Mouse (Mus musculus) limb, embryonic 15.5 days (tissue): ENCODE results near the gene Bag3. TPM values are rescaled to one million over a fixed set of nuclear protein-coding genes. Genes with fewer than 3 reads are reported as not detected.

Experiments used
- ATAC-seq: fragments of 200-750 bp; cut with Nextera tagmentation; 2 replicates; pipeline ENCODE4 v1.8.0; 2017; ENCODE audit warnings: low read depth, moderate TSS enrichment; ENCODE audit not compliant: insufficient number of reproducible peaks, low FRiP score, low TSS enrichment
- H3K27ac ChIP-seq: fragments of 300-500 bp; sonication (generic); 2 replicates; pipeline ENCODE4 v1.5.1; 2015; ENCODE audit warnings: moderate library complexity, mild to moderate bottlenecking, inconsistent platforms
- H3K27me3 ChIP-seq: fragments of 300-500 bp; sonication (generic); 2 replicates; pipeline ENCODE4 v1.6.1; 2015; ENCODE audit warnings: inconsistent platforms
- H3K36me3 ChIP-seq: fragments of 300-500 bp; sonication (generic); 2 replicates; pipeline ENCODE4 v1.6.1; 2015; ENCODE audit warnings: inconsistent platforms
- H3K4me1 ChIP-seq: fragments of 300-500 bp; sonication (generic); 2 replicates; pipeline ENCODE4 v1.6.1; 2015; ENCODE audit warnings: inconsistent platforms
- H3K4me2 ChIP-seq: fragments of 300-500 bp; sonication (generic); 2 replicates; pipeline ENCODE4 v1.6.1; 2015; ENCODE audit warnings: mild to moderate bottlenecking, inconsistent platforms
- H3K4me3 ChIP-seq: fragments of 300-500 bp; sonication (generic); 2 replicates; pipeline ENCODE4 v1.5.1; 2015; ENCODE audit warnings: mild to moderate bottlenecking, inconsistent platforms
- H3K9ac ChIP-seq: fragments of 300-500 bp; sonication (generic); 2 replicates; pipeline ENCODE4 v1.6.1; 2015; ENCODE audit warnings: inconsistent platforms
- H3K9me3 ChIP-seq: fragments of 300-500 bp; sonication (generic); 2 replicates; pipeline ENCODE4 v1.6.1; 2016; ENCODE audit warnings: inconsistent platforms
- WGBS: fragments of 180-500 bp; shearing (Covaris S2); methylation state at CpG from one replicate; pipeline ENCODE4 v1.1.7; 2015; 5-methylcytosine and 5-hydroxymethylcytosine counted together
- polyA plus RNA-seq: library from polyadenylated mRNA; unstranded; fragments of >200 nt; fragmentation: Nextera tagmentation; extraction: Ambion mirVana; gene quantifications from 2 replicates; pipeline ENCODE4 v1.2.1, GENCODE M21; 2015

Gene Bag3
- polyA plus RNA-seq, 1 experiment from 2014 or later: 21.8 TPM

DNA sequence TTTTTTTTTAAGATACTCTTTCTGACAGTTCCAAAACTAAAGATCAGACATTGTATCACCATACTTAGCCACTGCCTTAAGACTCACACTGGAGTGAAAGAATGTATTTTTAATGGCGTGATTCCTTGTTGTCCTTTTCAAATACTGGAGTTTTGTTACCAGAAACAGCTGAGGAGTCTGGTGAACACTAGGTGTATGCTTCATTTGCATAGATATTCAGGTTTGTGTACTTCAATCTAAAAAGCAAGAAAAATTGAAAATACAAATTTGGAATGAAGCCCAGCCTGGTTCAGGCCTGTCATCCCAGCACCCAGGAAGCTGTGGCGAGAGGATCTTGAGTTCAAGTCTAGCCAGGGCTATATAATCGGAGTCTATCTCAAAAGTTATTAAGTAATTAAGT lies 1.2 kb downstream of the Bag3 start:
- no peak overlapping the region for H3K27ac ChIP-seq
- WGBS: 78% methylated on average over 3 of the region's 3 CpGs
- H3K36me3 ChIP-seq: no peaks in the 10 kb centered on the region
- H3K4me1 ChIP-seq: peaks cover 29% of the 10 kb centered on the region
- H3K4me3 ChIP-seq: peak overlapping the region; percentile 69
- peak overlapping the region; percentile 57 for H3K4me2 ChIP-seq
- no peak for ATAC-seq
- no peaks in the 10 kb centered on the region for H3K27me3 ChIP-seq
- H3K9me3 ChIP-seq: no peaks in the 10 kb centered on the region
- H3K9ac ChIP-seq: no peak overlapping the region; the same call in 1 of the 2 replicates

GRCm38 (mm10) chr7:128526611-128527010 lies 3.2 kb downstream of the Bag3 start:
- no peaks in the 10 kb centered on the region for H3K36me3 ChIP-seq
- H3K27ac ChIP-seq: no peak overlapping the region
- no peak overlapping the region for H3K9ac ChIP-seq
- no peak overlapping the region for H3K4me3 ChIP-seq
- 45% methylated on average over 6 of the region's 6 CpGs for WGBS
- no peaks in the 10 kb centered on the region for H3K9me3 ChIP-seq
- peaks cover 44% of the 10 kb centered on the region for H3K4me1 ChIP-seq
- no peak for ATAC-seq
- no peaks in the 10 kb centered on the region for H3K27me3 ChIP-seq
- H3K4me2 ChIP-seq: no peak overlapping the region

GRCm38 (mm10) chr7:128528596-128528995 lies 5.2 kb downstream of the Bag3 start:
- Histone ChIP-seq H3K27ac (no peak overlapping the region), H3K9me3 (no peaks in the 10 kb centered on the region), H3K9ac (0 out of 2 replicates have a peak overlapping the region, but pooled peaks have one; percentile 11), H3K4me2 (no peak overlapping the region), H3K36me3 (no peaks in the 10 kb centered on the region), H3K4me3 (no peak overlapping the region), H3K4me1 (peaks cover 58% of the 10 kb centered on the region), H3K27me3 (no peaks in the 10 kb centered on the region)
- WGBS: 73% methylated on average over 9 of the region's 9 CpGs
- no peak for ATAC-seq

GRCm38 (mm10) chr7:128529126-128529525 lies 5.7 kb downstream of the Bag3 start:
- no peak overlapping the region for H3K4me3 ChIP-seq
- H3K27me3 ChIP-seq: no peaks in the 10 kb centered on the region
- no peak for ATAC-seq
- 0 out of 2 replicates have a peak overlapping the region, but pooled peaks have one; percentile 11 for H3K9ac ChIP-seq
- peak overlapping the region; percentile 28; the same call in 1 of the 2 replicates for H3K27ac ChIP-seq
- H3K4me1 ChIP-seq: peaks cover 57% of the 10 kb centered on the region
- H3K4me2 ChIP-seq: no peak overlapping the region
- no peaks in the 10 kb centered on the region for H3K9me3 ChIP-seq
- WGBS: 33% methylated on average over 6 of the region's 6 CpGs
- no peaks in the 10 kb centered on the region for H3K36me3 ChIP-seq

GRCm38 (mm10) chr7:128529574-128530051 lies 6.2 kb downstream of the Bag3 start:
- H3K36me3 ChIP-seq: no peaks in the 10 kb centered on the region
- no peak overlapping the region for H3K4me3 ChIP-seq
- H3K4me2 ChIP-seq: 0 out of 2 replicates have a peak overlapping the region, but pooled peaks have one; percentile 13
- 27% methylated on average over 14 of the region's 14 CpGs for WGBS
- H3K9me3 ChIP-seq: no peaks in the 10 kb centered on the region
- H3K27ac ChIP-seq: peak overlapping the region; percentile 28; the same call in 1 of the 2 replicates
- ATAC-seq: no peak
- H3K9ac ChIP-seq: no peak overlapping the region
- H3K27me3 ChIP-seq: no peaks in the 10 kb centered on the region
- peaks cover 57% of the 10 kb centered on the region for H3K4me1 ChIP-seq

DNA sequence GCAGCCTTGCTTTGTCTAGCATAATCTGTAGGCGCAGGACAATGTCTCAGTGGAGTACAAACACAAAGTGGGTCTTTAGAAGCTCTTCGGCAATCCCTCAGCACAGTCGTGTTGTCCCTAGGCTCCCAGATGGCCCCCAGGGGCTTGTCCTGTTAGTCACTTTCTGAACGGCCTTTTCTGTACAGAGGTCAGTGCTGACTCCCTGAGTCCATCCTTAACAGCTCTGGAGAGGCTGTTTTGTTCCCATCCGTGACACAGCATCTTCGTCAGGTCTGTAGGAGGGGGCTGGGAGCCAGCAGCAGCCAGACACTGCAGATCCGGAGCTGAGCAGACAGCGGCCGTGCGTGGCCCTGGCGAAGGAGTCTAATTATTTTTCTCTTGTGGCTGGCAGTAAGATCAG lies 7.6 kb downstream of the Bag3 start:
- WGBS: 38% methylated on average over 11 of the region's 11 CpGs
- Histone ChIP-seq H3K4me2 (0 out of 2 replicates have a peak overlapping the region, but pooled peaks have one; percentile 2), H3K36me3 (no peaks in the 10 kb centered on the region), H3K4me3 (no peak overlapping the region), H3K27ac (no peak overlapping the region), H3K27me3 (no peaks in the 10 kb centered on the region), H3K4me1 (peaks cover 67% of the 10 kb centered on the region), H3K9ac (no peak overlapping the region), H3K9me3 (no peaks in the 10 kb centered on the region)
- no peak for ATAC-seq

- H3K27ac ChIP-seq: no peak overlapping the region
- H3K4me2 ChIP-seq: no peak overlapping the region
- no peaks in the 10 kb centered on the region for H3K36me3 ChIP-seq
- no peak for ATAC-seq
- no peak overlapping the region for H3K4me3 ChIP-seq
- H3K27me3 ChIP-seq: no peaks in the 10 kb centered on the region
- no peaks in the 10 kb centered on the region for H3K9me3 ChIP-seq
- H3K9ac ChIP-seq: no peak overlapping the region
- peaks cover 66% of the 10 kb centered on the region for H3K4me1 ChIP-seq
- WGBS: 42% methylated on average over 6 of the region's 6 CpGs
Observed at GRCm38 (mm10) chr7:128531929-128532328, 8.5 kb downstream of the Bag3 start.

- no peak overlapping the region for H3K4me3 ChIP-seq
- no peaks in the 10 kb centered on the region for H3K36me3 ChIP-seq
- no peak overlapping the region for H3K4me2 ChIP-seq
- peak overlapping the region; percentile 50; the same call in 1 of the 2 replicates for H3K27ac ChIP-seq
- WGBS: 77% methylated on average over 6 of the region's 6 CpGs
- H3K27me3 ChIP-seq: no peaks in the 10 kb centered on the region
- H3K9ac ChIP-seq: no peak overlapping the region
- H3K9me3 ChIP-seq: no peaks in the 10 kb centered on the region
- peaks cover 69% of the 10 kb centered on the region for H3K4me1 ChIP-seq
- ATAC-seq: no peak
Observed at GRCm38 (mm10) chr7:128532441-128533166, 9.2 kb downstream of the Bag3 start.

DNA sequence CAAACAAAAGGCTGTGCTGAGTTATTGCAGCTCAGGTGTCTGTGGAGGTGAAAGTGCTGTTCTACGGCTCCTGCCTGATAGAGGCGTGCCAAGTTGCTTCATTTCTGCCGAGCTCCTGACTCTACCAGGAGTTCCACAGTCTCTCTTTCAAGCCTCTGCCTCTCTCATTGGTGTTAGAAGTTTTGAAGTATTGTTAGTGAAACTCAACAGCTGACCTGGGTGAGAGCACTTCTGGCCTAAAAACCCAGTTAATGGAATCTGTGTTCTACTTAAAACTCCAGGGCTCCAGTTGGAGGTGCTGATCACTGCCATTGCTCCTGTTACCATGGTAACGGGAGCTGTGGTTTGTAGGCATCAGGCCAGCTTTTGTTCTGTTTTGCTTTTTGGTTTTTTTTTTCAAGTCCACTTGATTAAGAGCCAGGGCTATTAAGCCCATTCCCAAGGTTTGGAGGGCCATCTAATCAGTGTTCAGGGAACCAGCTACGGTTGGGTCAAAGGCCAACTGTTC lies 11.6 kb downstream of the Bag3 start:
- WGBS: 59% methylated on average over 5 of the region's 5 CpGs
- no peaks in the 10 kb centered on the region; the same call in 1 of the 2 replicates for H3K36me3 ChIP-seq

DNA sequence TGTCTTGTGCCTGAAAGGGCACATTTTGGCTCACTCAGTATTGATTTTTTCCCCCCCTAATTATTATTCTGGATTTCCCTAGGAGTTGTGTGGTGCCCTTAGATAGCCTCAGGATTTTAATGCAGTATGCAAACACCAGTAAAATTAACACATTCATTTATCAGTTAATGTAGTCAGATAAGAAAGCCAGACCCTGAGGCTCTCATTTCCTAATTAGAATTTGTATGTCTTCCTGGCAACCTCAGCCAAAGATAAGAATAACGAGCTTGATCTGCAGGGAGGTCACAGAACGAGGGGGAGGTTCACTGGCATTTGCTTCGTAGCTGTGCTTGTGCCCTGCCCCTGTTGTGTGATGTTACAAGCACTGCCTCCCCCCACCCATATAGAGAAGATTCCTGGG lies 12.7 kb downstream of the Bag3 start:
- Histone ChIP-seq H3K27ac (no peak overlapping the region), H3K27me3 (no peaks in the 10 kb centered on the region), H3K4me1 (peaks cover 57% of the 10 kb centered on the region), H3K4me3 (no peak overlapping the region), H3K36me3 (peaks cover 1% of the 10 kb centered on the region), H3K4me2 (no peak overlapping the region), H3K9ac (no peak overlapping the region), H3K9me3 (no peaks in the 10 kb centered on the region)
- WGBS: 34% methylated on average over 3 of the region's 3 CpGs
- ATAC-seq: no peak

More for the DNA sequence above, 11.6 kb downstream of the Bag3 start:
- Histone ChIP-seq H3K9ac (no peak overlapping the region), H3K4me2 (no peak overlapping the region), H3K9me3 (no peaks in the 10 kb centered on the region), H3K27ac (no peak overlapping the region), H3K4me3 (no peak overlapping the region), H3K4me1 (peaks cover 66% of the 10 kb centered on the region), H3K27me3 (no peaks in the 10 kb centered on the region)
- ATAC-seq: no peak

GRCm38 (mm10) chr7:128537676-128538075 lies 14.3 kb downstream of the Bag3 start:
- ATAC-seq: no peak
- no peak overlapping the region for H3K9ac ChIP-seq
- no peaks in the 10 kb centered on the region for H3K27me3 ChIP-seq
- no peak overlapping the region for H3K27ac ChIP-seq
- 73% methylated on average over 4 of the region's 4 CpGs for WGBS
- H3K36me3 ChIP-seq: peaks cover 17% of the 10 kb centered on the region
- H3K4me3 ChIP-seq: no peak overlapping the region
- no peaks in the 10 kb centered on the region for H3K9me3 ChIP-seq
- no peak overlapping the region for H3K4me2 ChIP-seq
- H3K4me1 ChIP-seq: peaks cover 44% of the 10 kb centered on the region

DNA sequence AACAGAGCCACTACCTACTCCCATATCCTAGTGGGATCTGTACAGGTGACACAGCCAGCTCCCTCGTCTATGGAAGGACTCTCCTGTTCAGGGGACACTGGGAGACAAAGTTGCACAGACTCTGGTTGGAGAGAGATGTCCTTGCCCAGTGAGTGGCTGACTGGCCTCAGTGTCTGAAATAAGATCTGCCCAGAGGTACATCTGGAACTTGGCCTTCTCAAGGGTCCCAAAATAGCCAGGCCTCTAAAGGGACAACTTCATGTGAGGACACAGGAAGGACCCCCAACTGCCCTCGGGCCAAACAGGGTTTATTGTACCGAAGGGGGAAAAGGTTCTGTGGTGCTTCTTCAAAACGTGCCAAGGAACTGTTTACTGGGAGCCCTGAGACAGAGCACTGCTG lies 14.8 kb downstream of the Bag3 start:
- no peak overlapping the region for H3K4me3 ChIP-seq
- ATAC-seq: no peak
- peaks cover 38% of the 10 kb centered on the region for H3K4me1 ChIP-seq
- H3K9ac ChIP-seq: no peak overlapping the region
- H3K27me3 ChIP-seq: no peaks in the 10 kb centered on the region
- H3K4me2 ChIP-seq: no peak overlapping the region
- H3K36me3 ChIP-seq: peaks cover 23% of the 10 kb centered on the region
- 64% methylated on average over 4 of the region's 4 CpGs for WGBS
- no peak overlapping the region for H3K27ac ChIP-seq
- H3K9me3 ChIP-seq: no peaks in the 10 kb centered on the region
